Mouse (Mus musculus): Measurements from ENCODE around the gene Crocc.

The Crocc gene

DNA sequence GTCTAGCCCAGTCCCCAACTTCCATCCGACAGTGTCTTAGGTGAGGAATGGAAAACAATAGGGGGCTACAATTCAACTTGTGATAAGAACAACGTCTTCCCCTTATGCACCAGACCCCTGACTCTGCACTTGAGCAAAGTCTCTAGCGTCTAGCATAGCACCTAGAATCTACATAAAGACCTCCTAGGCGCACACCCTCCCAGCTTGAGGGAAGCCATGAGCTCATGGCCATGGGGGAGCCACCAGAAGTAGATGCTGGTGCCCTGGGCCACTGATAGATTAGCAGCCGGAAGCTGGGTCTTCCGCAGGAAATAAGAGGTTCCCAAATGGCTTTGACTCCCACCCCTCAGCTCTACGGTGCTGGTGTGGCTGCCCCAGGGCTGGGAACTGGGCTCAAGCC is 72.9 kb downstream of the Crocc start:
- DNase-seq (ENCODE audit: low read depth in 2 of 2, low spot score in 2 of 2) = no peak

DNA sequence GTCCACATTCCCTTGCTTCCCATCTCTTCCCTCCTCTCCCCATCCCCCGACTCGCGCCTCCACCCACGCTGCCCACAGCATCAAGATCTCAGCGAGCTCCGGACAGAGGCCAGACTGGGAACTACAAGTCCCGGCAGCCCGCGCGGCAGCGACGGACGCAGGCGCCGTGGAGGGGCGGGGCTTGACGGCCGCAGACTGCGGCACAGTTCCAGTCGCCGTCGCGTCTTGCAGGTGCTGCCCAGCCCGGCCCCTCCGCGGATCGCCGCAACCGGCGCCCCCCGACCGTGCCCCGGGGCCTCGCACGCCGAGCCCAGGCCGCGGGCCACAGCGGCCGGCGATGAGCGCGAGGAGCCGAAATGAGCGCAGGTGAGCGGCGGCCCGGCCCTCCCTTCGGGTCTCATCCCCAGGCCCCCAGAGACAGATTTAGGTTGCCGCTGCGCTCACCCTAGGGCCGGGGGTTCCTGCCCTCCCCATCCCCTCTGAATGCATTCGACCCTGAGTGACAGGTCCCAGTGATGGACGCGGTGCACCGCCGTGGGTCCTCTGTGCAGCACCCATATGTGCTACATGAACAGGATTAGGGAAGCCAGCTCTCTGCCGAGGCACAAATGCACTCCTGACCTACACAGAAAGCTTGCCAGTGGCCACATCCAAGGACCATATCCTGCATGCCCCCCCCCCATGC is 73.5 kb downstream of the Crocc start, which contains the start of gene Atp13a2:
Atp13a2 (plus strand) TSS at position 163 of the 685 bp plus-strand sequence.
- DNase-seq (ENCODE audit: low read depth in 2 of 2, low spot score in 2 of 2) = peak; percentile 73 to 76

DNA sequence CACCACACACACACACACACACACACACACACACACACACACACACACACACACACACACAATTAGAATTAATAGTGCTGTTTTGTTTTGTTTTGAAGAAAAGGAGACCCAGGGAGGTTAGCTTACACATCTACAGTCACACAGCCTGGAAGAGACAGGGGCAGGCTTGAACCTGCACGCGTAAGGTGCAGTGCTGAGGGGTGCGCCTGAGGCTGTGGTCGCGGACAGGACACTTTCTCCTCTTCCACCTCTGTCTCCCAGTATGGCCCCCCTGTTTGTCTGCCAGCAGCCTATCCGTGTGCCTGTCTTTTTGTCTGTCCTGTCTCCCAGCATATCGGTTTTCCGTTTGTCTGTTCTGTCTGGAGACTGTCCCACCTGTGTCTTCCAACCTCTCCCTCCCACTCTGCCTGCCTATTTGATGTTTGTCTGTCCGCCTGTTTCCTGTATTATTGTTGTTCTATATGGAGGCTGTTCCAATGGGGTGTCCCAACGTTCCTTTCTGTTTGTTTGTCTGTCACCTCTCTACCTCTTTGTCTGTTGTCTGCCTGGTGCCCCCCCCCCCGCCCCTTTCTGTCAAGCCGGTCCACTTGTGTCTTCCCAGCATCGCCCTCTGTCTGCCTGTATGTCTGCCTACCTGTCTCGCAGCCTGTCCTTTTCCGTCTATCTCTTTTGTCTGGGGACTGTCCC is 74.2 kb downstream of the Crocc start:
- DNase-seq (ENCODE audit: low read depth in 2 of 2, low spot score in 2 of 2) = no peak

GRCm38 (mm10) chr4:140984544-140984943 is 75.8 kb downstream of the Crocc start:
- DNase-seq (ENCODE audit: low read depth in 2 of 2, low spot score in 2 of 2) = no peak

GRCm38 (mm10) chr4:140983442-140983841 is 76.9 kb downstream of the Crocc start:
- DNase-seq (ENCODE audit: low read depth in 2 of 2, low spot score in 2 of 2) = peak; percentile 25 to 32

GRCm38 (mm10) chr4:140982808-140983207 is 77.5 kb downstream of the Crocc start:
- DNase-seq (ENCODE audit: low read depth in 2 of 2, low spot score in 2 of 2) = no peak

GRCm38 (mm10) chr4:140981605-140982004 is 78.7 kb downstream of the Crocc start:
- no peak for DNase-seq (ENCODE audit: low read depth in 2 of 2, low spot score in 2 of 2)

- no peak for DNase-seq (ENCODE audit: low read depth in 2 of 2, low spot score in 2 of 2)
Observed at GRCm38 (mm10) chr4:140977886-140978692, 82.3 kb downstream of the Crocc start.

DNA sequence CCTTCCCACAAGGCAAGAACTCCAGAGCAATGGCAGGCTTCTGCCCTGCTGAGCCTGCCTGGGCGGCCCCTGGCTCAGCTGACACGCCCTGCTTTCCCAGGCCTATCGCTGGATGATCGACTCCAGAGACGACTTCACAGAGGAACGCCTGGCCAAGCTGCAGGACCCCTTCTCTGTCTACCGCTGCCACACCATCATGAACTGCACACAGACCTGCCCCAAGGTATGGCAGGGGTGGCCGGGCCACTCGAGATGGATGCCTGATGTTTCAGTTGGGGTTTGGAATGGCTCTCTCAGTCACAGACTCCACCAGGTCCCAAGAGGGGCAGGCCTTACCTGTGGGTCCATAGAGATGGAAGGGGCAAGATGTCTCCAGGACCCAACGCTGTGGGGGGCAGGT is 83.1 kb downstream of the Crocc start:
- no peak for DNase-seq (ENCODE audit: low read depth in 2 of 2, low spot score in 2 of 2)

GRCm38 (mm10) chr4:140975356-140975755 is 85.0 kb downstream of the Crocc start:
- DNase-seq (ENCODE audit: low read depth in 2 of 2, low spot score in 2 of 2) = no peak

- no peak for DNase-seq (ENCODE audit: low read depth in 2 of 2, low spot score in 2 of 2)
Observed at GRCm38 (mm10) chr4:140974408-140974807, 85.9 kb downstream of the Crocc start.

DNA sequence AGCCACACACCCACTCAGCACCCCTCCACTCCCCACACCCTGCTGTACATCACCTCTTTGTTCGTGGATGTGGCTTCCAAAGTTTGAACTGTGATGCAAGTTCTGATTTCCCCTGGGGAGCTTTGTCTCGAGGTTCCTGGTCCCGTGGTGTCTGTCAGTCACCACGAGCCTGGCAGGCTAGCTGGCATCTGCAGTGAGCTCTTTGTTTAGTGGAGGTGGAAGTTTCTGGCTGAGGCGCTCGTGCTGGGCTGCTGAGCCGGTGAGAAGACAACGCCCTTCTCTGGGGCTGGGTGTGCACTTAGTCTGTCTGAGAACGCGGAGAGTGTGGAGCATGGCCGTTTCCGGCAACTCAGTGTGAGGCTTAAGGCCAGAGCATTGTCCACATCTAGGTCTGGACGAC is 88.7 kb downstream of the Crocc start:
- DNase-seq (ENCODE audit: low read depth in 2 of 2, low spot score in 2 of 2) = no peak

GRCm38 (mm10) chr4:140967386-140968159 is 92.8 kb downstream of the Crocc start:
- no peak for DNase-seq (ENCODE audit: low read depth in 2 of 2, low spot score in 2 of 2)
